19 mouse cellular contexts compared by ENCODE assay signal in genomic region chr11:117302371-117302770, GRCm38 (mm10).
DNase-seq lines count a peak whose midpoint lies in the region; ATAC-seq and TF ChIP-seq lines count a peak whose summit lies in the region.
"Had no signal": no experiment of that assay in that cellular context is flagged by ENCODE, and none has a peak within 500 bp of the region (broad histone marks: within the 10 kb centered on the region; RNA-seq: fewer than 3 reads in every experiment).

No protein-coding gene starts in this region.

- DNase-seq in forebrain, postnatal 0 days = no peak
- DNase-seq in ovary, postnatal 36 days (ENCODE audit: low spot score) = peak; percentile 63
- no peak for DNase-seq in ovary, postnatal 14 days (ENCODE audit: low spot score)
- DNase-seq in embryonic facial prominence, embryonic 14.5 days (ENCODE audit: low spot score) = no peak
- DNase-seq in left cerebral cortex, adult 9 months (ENCODE audit: low spot score in 2 of 2) = no peak
- DNase-seq: cerebellum, adult 9-10 months; gastrocnemius, postnatal 10 days; heart, adult 18-20 months; kidney, adult 11 months; lung, adult 18-20 months; thymus, adult 18-20 months had no signal

- H3K4me3 ChIP-seq in forebrain, postnatal 0 days (ENCODE audit: low read depth, low read length) = no peak overlapping the region
- no peak overlapping the region for H3K4me3 ChIP-seq in forebrain, embryonic 13.5 days
- H3K4me3 ChIP-seq in embryonic facial prominence, embryonic 14.5 days (ENCODE audit: low read depth, low read length) = no peak overlapping the region
- no peak overlapping the region for H3K4me3 ChIP-seq in limb, embryonic 15.5 days
- H3K4me3 ChIP-seq: forebrain, embryonic 10.5 days; midbrain, embryonic 10.5 days had no signal

- peak overlapping the region; percentile 1; the same call in 1 of the 2 replicates for H3K27ac ChIP-seq in forebrain, postnatal 0 days (ENCODE audit: low read depth, low read length)
- H3K27ac ChIP-seq in forebrain, embryonic 13.5 days = no peak overlapping the region
- H3K27ac ChIP-seq in embryonic facial prominence, embryonic 14.5 days (replicated peaks; ENCODE audit: low read depth, low read length) = peak overlapping the region; percentile 63
- H3K27ac ChIP-seq in limb, embryonic 15.5 days = peak overlapping the region; percentile 67
- H3K27ac ChIP-seq: forebrain, embryonic 10.5 days; kidney, postnatal 0 days; macrophage; midbrain, embryonic 10.5 days had no signal

- H3K27me3 ChIP-seq in forebrain, postnatal 0 days (ENCODE audit: insufficient read depth, low read length) = no peaks in the 10 kb centered on the region
- H3K27me3 ChIP-seq in forebrain, embryonic 13.5 days = no peaks in the 10 kb centered on the region
- no peaks in the 10 kb centered on the region for H3K27me3 ChIP-seq in embryonic facial prominence, embryonic 14.5 days (replicated peaks; ENCODE audit: control insufficient read depth, insufficient read depth, low read length)
- no peaks in the 10 kb centered on the region for H3K27me3 ChIP-seq in limb, embryonic 15.5 days

- ATAC-seq in forebrain, postnatal 0 days = no peak
- ATAC-seq in forebrain, embryonic 13.5 days = no peak
- ATAC-seq in embryonic facial prominence, embryonic 14.5 days (ENCODE audit: low read depth) = no peak
- no peak for ATAC-seq in limb, embryonic 15.5 days (ENCODE audit: insufficient number of reproducible peaks, low FRiP score, low TSS enrichment, low read depth)
- ATAC-seq: hindbrain, embryonic 16.5 days had no signal

- H3K36me3 ChIP-seq in forebrain, postnatal 0 days (ENCODE audit: insufficient read depth) = no peaks in the 10 kb centered on the region
- peaks cover 6% of the 10 kb centered on the region for H3K36me3 ChIP-seq in forebrain, embryonic 13.5 days (ENCODE audit: poor library complexity, severe bottlenecking)
- H3K36me3 ChIP-seq in embryonic facial prominence, embryonic 14.5 days (ENCODE audit: control insufficient read depth, insufficient read depth, low read length) = peaks cover 11% of the 10 kb centered on the region
- peaks cover 5% of the 10 kb centered on the region for H3K36me3 ChIP-seq in limb, embryonic 15.5 days

- H3K9me3 ChIP-seq in forebrain, postnatal 0 days (ENCODE audit: low read length) = no peaks in the 10 kb centered on the region
- no peaks in the 10 kb centered on the region for H3K9me3 ChIP-seq in forebrain, embryonic 13.5 days (replicated peaks)
- H3K9me3 ChIP-seq in embryonic facial prominence, embryonic 14.5 days (ENCODE audit: control insufficient read depth, low read length) = no peaks in the 10 kb centered on the region
- no peaks in the 10 kb centered on the region for H3K9me3 ChIP-seq in limb, embryonic 15.5 days
- H3K9me3 ChIP-seq: midbrain, embryonic 10.5 days had no signal

- no peak for TF ChIP-seq CTCF in forebrain, postnatal 0 days (IDR thresholded peaks at IDR 0.05; ENCODE audit: low read depth)

- WGBS in forebrain, postnatal 0 days = 93% methylated on average over 5 of the region's 5 CpGs
- 91% methylated on average over 5 of the region's 5 CpGs for WGBS in forebrain, embryonic 13.5 days
- WGBS in embryonic facial prominence, embryonic 14.5 days = 73% methylated on average over 5 of the region's 5 CpGs
- 73% methylated on average over 5 of the region's 5 CpGs for WGBS in limb, embryonic 15.5 days

- no peak overlapping the region for H3K4me2 ChIP-seq in forebrain, postnatal 0 days (ENCODE audit: low read depth)
- H3K4me2 ChIP-seq in forebrain, embryonic 13.5 days = no peak overlapping the region
- no peak overlapping the region for H3K4me2 ChIP-seq in embryonic facial prominence, embryonic 14.5 days (ENCODE audit: low read depth, low read length)
- no peak overlapping the region for H3K4me2 ChIP-seq in limb, embryonic 15.5 days
- H3K4me2 ChIP-seq: liver, embryonic 11.5 days had no signal

- no peak overlapping the region for H3K9ac ChIP-seq in forebrain, postnatal 0 days
- no peak overlapping the region for H3K9ac ChIP-seq in forebrain, embryonic 13.5 days
- no peak overlapping the region for H3K9ac ChIP-seq in embryonic facial prominence, embryonic 14.5 days (ENCODE audit: low read depth, low read length)
- H3K9ac ChIP-seq in limb, embryonic 15.5 days = no peak overlapping the region

- H3K4me1 ChIP-seq in forebrain, postnatal 0 days (ENCODE audit: insufficient read depth) = no peaks in the 10 kb centered on the region
- H3K4me1 ChIP-seq in forebrain, embryonic 13.5 days = 0 out of 2 replicates have a peak, but pooled peaks cover 6% of the 10 kb centered on the region
- peaks cover 31% of the 10 kb centered on the region for H3K4me1 ChIP-seq in embryonic facial prominence, embryonic 14.5 days (ENCODE audit: control insufficient read depth, insufficient read depth, low read length)
- H3K4me1 ChIP-seq in limb, embryonic 15.5 days = peaks cover 40% of the 10 kb centered on the region
